Mouse (Mus musculus): ENCODE results near the gene Slc37a1. TPM values are rescaled to one million over a fixed set of nuclear protein-coding genes. Genes with fewer than 3 reads are reported as not detected.

The Slc37a1 gene
- polyA plus RNA-seq, 1 experiment from 2014 or later: 3.8 TPM

DNA sequence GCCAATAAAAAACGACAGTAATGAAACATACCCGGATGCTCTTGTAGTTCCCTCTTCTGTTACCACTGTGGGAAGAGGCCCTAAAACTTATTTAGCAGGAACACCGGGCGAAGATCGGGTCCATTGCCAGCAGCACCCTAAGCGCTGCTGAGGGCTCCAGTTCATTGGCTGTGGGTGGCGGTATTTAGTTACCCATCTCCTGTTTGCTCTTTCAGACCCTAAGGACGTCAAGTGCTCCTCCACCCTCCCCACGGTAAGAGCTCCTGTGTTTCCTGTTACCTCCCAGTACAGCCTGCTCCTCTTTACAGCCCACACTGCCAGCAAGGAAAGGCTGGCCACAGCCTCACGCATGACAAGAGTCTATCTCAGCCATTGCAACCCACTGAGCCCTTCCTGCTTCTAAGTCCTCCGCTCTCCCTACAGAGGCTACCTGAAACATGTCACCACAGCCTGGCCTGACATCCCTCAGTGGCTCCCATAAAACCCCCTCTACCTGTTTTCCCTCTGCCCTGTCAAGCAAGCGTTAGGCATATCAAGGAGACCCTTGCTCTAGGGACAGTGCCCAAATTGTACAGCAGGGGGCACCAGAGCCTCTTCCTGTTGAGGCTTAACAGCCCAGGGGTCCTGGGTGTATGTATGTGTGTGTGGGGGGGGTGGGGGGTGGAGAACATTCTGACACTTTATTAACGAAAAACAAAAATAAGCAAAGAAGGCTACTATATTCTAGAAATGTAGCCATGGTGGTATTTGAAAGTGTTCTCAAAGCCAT lies 39.0 kb downstream of the Slc37a1 start:
- H3K27me3 ChIP-seq: no peaks in the 10 kb centered on the region
- H3K9me3 ChIP-seq: no peaks in the 10 kb centered on the region
- no peak overlapping the region for H3K4me3 ChIP-seq
- no peak overlapping the region for H3K27ac ChIP-seq
- no peak for ATAC-seq (ENCODE audit: insufficient number of reproducible peaks, insufficient read depth, low FRiP score, low TSS enrichment, low read depth)
- whole genome bisulfite sequencing: 65% methylated on average over 13 of the region's 13 CpGs
- no peak overlapping the region for H3K4me2 ChIP-seq
- H3K36me3 ChIP-seq: no peaks in the 10 kb centered on the region
- peaks cover 5% of the 10 kb centered on the region for H3K4me1 ChIP-seq
- no peak overlapping the region for H3K9ac ChIP-seq

DNA sequence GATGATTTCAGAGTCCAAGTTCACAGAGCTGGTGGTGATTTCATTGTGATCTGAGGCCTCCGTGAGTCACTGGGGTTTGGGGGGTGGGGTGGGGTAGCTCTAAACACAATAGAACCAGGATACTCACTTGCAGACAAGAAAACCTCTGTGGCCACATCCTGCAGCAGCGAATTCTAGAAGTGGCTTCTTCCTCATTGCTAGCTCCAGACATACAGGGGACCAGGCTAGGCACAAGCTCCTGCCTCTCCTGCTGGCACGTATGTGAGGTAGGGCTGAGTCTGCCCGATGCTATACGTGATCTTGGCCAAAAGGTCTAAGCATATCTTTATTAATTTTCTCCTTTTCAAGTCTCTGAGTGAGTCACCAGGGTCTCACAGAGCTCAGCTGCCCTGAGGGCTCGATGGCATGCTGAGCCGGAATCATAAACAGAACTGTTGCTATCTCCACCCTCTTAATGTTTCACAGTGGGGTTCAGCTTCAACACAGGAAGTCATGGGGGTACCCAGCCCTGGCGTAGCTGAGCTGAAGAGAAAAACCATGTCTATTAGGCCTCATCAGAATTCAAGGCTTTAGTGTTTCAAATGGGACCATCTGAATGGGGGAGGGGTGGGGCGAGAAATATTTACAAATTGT lies 39.7 kb downstream of the Slc37a1 start:
- Histone ChIP-seq H3K9ac (no peak overlapping the region), H3K36me3 (no peaks in the 10 kb centered on the region), H3K4me1 (peaks cover 5% of the 10 kb centered on the region), H3K27ac (no peak overlapping the region), H3K9me3 (no peaks in the 10 kb centered on the region), H3K4me3 (no peak overlapping the region), H3K27me3 (no peaks in the 10 kb centered on the region), H3K4me2 (no peak overlapping the region)
- no peak for ATAC-seq (ENCODE audit: insufficient number of reproducible peaks, insufficient read depth, low FRiP score, low TSS enrichment, low read depth)
- WGBS: 31% methylated on average over 9 of the region's 9 CpGs

DNA sequence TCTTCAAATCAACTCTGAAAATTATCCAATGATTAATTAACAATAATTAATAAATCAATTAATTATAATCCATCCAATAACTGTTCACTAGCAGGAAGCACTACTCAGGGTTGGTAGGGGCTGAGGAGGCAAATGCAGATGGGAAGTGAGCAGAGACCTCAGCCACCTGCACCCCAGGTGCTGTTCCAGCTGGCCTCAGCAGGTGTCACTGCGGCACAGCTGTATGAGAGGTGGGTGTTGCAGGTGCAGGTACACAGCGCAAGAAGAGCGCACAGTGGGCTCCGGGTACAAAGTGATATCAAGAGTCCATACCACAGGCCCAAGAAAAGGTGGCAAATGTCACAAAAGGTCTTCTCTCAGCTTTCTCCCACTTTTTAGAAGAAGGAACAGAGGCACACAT lies 41.9 kb downstream of the Slc37a1 start:
- Histone ChIP-seq H3K4me1 (peaks cover 5% of the 10 kb centered on the region), H3K4me3 (no peak overlapping the region), H3K27ac (no peak overlapping the region), H3K27me3 (no peaks in the 10 kb centered on the region), H3K9ac (no peak overlapping the region), H3K36me3 (no peaks in the 10 kb centered on the region), H3K4me2 (no peak overlapping the region), H3K9me3 (peaks cover 2% of the 10 kb centered on the region; the same call in 1 of the 2 replicates)
- WGBS: 62% methylated on average over 4 of the region's 4 CpGs
- no peak for ATAC-seq (ENCODE audit: insufficient number of reproducible peaks, insufficient read depth, low FRiP score, low TSS enrichment, low read depth)

DNA sequence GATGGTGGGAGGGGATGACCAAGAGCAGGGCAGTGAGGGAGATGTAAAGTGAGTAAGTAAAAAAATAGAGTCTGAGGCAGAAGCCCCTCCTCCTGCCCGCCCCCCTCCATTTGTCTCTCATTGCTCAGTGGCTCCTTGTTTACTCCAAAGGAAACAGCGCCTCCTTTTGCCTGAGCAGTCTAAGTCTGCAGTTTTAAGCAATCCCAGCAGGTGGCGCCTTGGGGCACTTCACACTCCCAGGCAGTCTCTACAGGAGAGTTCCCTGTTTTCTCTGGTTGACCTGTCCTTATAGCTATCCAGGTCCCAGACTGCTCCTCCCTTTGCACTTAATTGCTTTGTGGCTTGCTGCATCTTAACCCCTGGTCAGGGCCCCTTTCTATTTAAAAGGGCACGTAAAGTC lies 44.0 kb downstream of the Slc37a1 start:
- no peak for ATAC-seq (ENCODE audit: insufficient number of reproducible peaks, insufficient read depth, low FRiP score, low TSS enrichment, low read depth)
- no peak overlapping the region for H3K27ac ChIP-seq
- no peak overlapping the region for H3K4me2 ChIP-seq
- H3K4me3 ChIP-seq: no peak overlapping the region
- 29% methylated on average over 4 of the region's 4 CpGs for WGBS
- no peak overlapping the region for H3K9ac ChIP-seq
- H3K4me1 ChIP-seq: peaks cover 5% of the 10 kb centered on the region
- H3K27me3 ChIP-seq: no peaks in the 10 kb centered on the region
- H3K9me3 ChIP-seq: peaks cover 2% of the 10 kb centered on the region; the same call in 1 of the 2 replicates
- H3K36me3 ChIP-seq: no peaks in the 10 kb centered on the region

DNA sequence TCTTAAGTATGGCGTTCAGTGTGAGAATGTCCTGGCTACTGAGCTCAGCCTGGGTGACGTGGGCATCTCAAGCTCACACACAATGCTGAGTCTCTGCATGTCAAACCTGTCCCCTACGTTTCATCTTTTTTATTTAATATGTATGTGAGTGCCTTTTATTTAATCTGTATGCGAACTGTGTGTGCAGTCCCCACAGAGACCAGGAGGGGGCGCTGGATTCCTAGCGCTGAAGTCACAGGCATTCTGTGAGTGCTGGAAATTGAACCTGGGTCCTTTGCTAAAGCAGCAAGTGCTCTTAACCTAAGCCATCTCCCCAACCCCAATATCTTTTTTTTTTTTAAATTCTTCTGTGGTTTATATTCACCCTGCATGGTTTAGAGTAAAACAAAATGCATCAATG lies 44.7 kb downstream of the Slc37a1 start:
- ATAC-seq (ENCODE audit: insufficient number of reproducible peaks, insufficient read depth, low FRiP score, low TSS enrichment, low read depth): no peak
- Histone ChIP-seq H3K4me1 (peaks cover 2% of the 10 kb centered on the region), H3K27me3 (no peaks in the 10 kb centered on the region), H3K9ac (no peak overlapping the region), H3K27ac (no peak overlapping the region), H3K4me3 (no peak overlapping the region), H3K9me3 (peaks cover 2% of the 10 kb centered on the region; the same call in 1 of the 2 replicates), H3K36me3 (no peaks in the 10 kb centered on the region), H3K4me2 (no peak overlapping the region)
- WGBS: 85% methylated on average over 6 of the region's 6 CpGs

DNA sequence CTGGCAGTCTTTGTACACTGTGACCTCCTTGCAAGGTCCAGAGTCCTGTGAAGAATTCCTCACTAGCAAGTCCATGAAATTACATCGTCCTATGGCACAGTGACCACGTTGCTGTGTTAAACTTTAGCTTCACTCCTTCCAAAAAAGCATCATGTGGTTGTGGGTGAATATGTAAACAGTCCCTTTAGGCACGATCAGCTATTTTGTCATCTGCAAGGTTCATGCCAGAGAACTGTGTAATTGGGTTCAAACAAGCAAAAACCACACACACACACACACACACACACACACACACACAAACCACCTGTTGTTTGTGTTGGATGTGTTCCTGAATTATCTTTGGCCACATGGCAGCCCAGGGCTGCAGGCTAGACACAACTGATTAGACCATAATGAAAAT lies 45.3 kb downstream of the Slc37a1 start:
- Histone ChIP-seq H3K27ac (no peak overlapping the region), H3K36me3 (no peaks in the 10 kb centered on the region), H3K27me3 (no peaks in the 10 kb centered on the region), H3K9me3 (peaks cover 2% of the 10 kb centered on the region; the same call in 1 of the 2 replicates), H3K4me3 (no peak overlapping the region), H3K4me2 (no peak overlapping the region), H3K4me1 (no peaks in the 10 kb centered on the region), H3K9ac (no peak overlapping the region)
- WGBS: 62% methylated on average over 3 of the region's 3 CpGs
- ATAC-seq (ENCODE audit: insufficient number of reproducible peaks, insufficient read depth, low FRiP score, low TSS enrichment, low read depth): no peak

DNA sequence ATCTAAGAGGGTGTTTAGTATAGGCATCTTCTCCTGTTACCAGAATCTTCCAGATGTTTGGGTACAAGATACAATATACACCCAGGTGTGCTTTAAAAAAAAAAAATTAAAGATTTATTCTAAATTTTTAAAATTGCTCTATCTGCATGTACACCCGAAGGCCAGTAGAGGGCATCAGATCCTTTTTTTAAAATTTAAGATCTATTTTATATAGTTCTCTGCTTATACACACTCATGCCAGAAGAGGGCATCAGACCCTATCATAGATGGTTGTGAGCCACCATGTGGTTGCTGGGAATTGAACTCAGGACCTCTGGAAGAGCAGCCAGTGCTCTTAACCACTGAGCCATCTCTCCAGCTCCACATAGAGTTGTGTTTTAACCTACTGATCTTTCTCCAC lies 45.7 kb downstream of the Slc37a1 start:
- Histone ChIP-seq H3K9ac (no peak overlapping the region), H3K36me3 (no peaks in the 10 kb centered on the region), H3K27ac (no peak overlapping the region), H3K4me2 (no peak overlapping the region), H3K4me1 (no peaks in the 10 kb centered on the region), H3K27me3 (no peaks in the 10 kb centered on the region), H3K9me3 (peaks cover 2% of the 10 kb centered on the region; the same call in 1 of the 2 replicates), H3K4me3 (no peak overlapping the region)
- no peak for ATAC-seq (ENCODE audit: insufficient number of reproducible peaks, insufficient read depth, low FRiP score, low TSS enrichment, low read depth)
- 47% methylated on average over 1 of the region's 1 CpGs for WGBS

DNA sequence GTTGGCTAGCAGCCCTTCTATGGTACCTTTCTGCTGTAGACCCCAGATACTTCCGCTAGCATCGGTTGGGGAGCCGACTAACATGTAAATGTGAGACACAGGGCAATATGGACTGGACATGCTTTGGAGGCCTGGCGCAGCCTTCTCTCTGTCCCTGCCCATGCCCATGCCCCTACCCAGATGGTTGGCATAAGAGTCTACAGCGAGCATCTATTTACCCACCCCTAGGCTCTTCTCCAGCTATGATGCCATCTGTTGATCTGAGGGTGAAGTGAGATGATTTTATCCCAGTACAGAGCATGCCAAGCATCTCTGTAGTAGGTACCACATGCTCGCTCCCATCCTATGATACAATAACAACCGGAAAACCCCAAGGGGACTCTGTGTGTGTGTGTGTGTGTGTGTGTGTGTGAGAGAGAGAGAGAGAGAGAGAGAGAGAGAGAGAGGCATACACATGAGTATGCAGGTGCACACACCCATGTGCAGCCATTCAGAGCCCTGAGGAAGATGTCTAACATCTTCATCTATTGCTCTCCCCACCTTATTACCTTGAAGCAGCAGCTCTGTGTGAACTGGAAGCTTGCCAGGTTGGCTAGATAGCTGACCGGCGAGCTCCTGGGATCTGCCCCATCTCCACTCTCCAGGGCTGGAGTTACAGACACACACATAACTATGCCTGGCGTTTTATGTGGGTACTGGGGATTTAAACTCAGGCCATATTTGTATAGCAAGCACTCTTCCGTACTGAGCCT lies 48.1 kb downstream of the Slc37a1 start:
- Histone ChIP-seq H3K27ac (no peak overlapping the region), H3K4me1 (no peaks in the 10 kb centered on the region), H3K4me2 (no peak overlapping the region), H3K36me3 (no peaks in the 10 kb centered on the region), H3K9ac (no peak overlapping the region), H3K27me3 (no peaks in the 10 kb centered on the region), H3K4me3 (no peak overlapping the region), H3K9me3 (peaks cover 2% of the 10 kb centered on the region; the same call in 1 of the 2 replicates)
- WGBS: 88% methylated on average over 11 of the region's 11 CpGs
- no peak for ATAC-seq (ENCODE audit: insufficient number of reproducible peaks, insufficient read depth, low FRiP score, low TSS enrichment, low read depth)

DNA sequence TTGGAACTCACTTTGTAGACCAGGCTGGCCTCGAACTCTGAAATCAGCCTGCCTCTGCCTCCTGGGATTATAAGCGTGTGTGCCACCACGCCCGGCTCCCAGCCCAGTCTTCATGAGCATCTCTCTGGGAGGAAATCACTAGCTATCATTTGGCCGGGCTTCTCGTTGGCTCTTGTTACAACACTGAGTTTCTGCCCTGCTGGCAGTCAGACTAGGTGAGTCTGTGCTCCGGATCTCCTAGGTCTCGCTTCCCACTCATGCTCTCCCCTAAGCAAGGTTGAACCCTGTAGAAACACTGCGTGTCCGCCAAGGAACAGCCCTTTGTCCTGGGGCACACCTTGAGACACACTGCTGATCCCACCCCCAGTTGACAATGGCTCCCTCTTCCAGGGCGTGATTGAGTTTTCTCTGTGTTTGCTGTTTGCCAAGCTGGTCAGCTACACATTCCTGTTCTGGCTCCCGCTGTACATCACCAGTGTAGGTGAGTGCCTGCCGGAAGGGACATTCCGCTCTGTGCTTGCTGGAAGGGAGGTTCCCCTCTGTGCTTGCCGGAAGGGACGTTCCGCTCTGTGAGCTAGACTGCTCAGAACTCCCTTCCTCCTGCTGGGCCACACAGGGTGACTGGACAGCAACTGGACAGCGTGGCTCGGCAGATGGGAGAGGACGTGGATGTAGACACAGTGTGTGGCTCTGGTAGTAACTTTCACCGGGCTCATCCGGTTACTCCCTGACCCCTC lies 48.9 kb downstream of the Slc37a1 start:
- no peak for ATAC-seq (ENCODE audit: insufficient number of reproducible peaks, insufficient read depth, low FRiP score, low TSS enrichment, low read depth)

DNA sequence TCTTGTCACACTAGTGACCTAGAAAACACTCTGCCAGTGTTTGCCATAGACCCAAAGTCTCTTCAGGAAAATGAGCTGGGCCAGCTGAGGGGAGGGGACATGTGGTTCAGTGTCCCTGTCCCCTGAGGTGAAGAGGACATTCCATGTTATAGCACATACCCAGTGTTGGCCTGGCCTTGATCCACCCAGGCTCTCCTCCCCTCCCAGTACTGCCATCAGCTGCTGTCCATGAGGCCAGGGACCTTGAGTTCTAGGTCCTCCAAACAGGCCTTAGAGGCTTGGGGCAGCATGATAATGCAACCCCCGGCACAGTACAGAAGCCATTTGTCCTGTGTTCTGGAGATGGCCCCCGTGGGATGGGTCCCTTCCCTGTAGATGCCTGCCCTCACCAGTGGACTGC lies 53.2 kb downstream of the Slc37a1 start:
- no peaks in the 10 kb centered on the region for H3K9me3 ChIP-seq
- no peak overlapping the region for H3K9ac ChIP-seq
- no peak overlapping the region for H3K4me3 ChIP-seq
- no peak overlapping the region for H3K4me2 ChIP-seq
- no peaks in the 10 kb centered on the region for H3K27me3 ChIP-seq
- no peaks in the 10 kb centered on the region for H3K36me3 ChIP-seq
- ATAC-seq (ENCODE audit: insufficient number of reproducible peaks, insufficient read depth, low FRiP score, low TSS enrichment, low read depth): no peak
- H3K4me1 ChIP-seq: no peaks in the 10 kb centered on the region
- WGBS: 79% methylated on average over 2 of the region's 2 CpGs
- H3K27ac ChIP-seq: no peak overlapping the region

More for the DNA sequence above, 48.9 kb downstream of the Slc37a1 start:
- Histone ChIP-seq H3K9ac (no peak overlapping the region), H3K9me3 (peaks cover 2% of the 10 kb centered on the region; the same call in 1 of the 2 replicates), H3K27me3 (no peaks in the 10 kb centered on the region), H3K27ac (no peak overlapping the region), H3K4me2 (no peak overlapping the region), H3K4me1 (no peaks in the 10 kb centered on the region), H3K36me3 (no peaks in the 10 kb centered on the region), H3K4me3 (no peak overlapping the region)
- WGBS: 80% methylated on average over 22 of the region's 22 CpGs

DNA sequence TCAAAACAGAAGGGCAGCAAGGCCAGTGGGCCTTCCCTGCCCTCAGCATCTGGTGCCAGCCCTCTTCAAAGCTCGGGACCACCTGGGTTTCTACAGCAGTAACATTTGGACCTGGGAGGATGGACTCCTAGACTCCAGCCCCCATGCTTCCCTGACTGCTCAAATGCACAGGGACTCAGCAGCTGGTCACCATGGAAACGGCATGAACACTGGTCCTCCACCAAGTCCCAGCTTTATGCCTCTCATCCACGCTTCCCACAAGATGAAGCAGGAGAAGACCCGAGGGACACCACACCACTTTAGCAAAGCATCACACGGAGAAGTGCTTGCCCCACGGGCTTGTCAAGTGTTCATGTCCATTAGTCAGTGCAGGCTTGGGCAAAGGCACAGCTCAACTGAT lies 55.6 kb downstream of the Slc37a1 start:
- no peak overlapping the region for H3K4me2 ChIP-seq
- WGBS: 79% methylated on average over 6 of the region's 6 CpGs
- H3K9ac ChIP-seq: no peak overlapping the region
- no peaks in the 10 kb centered on the region for H3K27me3 ChIP-seq
- H3K4me3 ChIP-seq: no peak overlapping the region
- no peak for ATAC-seq (ENCODE audit: insufficient number of reproducible peaks, insufficient read depth, low FRiP score, low TSS enrichment, low read depth)
- no peak overlapping the region for H3K27ac ChIP-seq
- H3K4me1 ChIP-seq: no peaks in the 10 kb centered on the region
- H3K36me3 ChIP-seq: no peaks in the 10 kb centered on the region
- no peaks in the 10 kb centered on the region for H3K9me3 ChIP-seq
